In genomic region chr16:10372372-10372771, GRCm38 (mm10) we compare ENCODE assay signal across 22 mouse cellular contexts. TPM values are rescaled to one million over a fixed set of nuclear protein-coding genes. Genes with fewer than 3 reads are reported as not detected.
DNase-seq lines count a peak whose midpoint lies in the region; ATAC-seq lines count a peak whose summit lies in the region.
"Had no signal": no experiment of that assay in that cellular context is flagged by ENCODE, and none has a peak within 500 bp of the region (broad histone marks: within the 10 kb centered on the region; RNA-seq: fewer than 3 reads in every experiment).

No protein-coding gene starts in this region.

- H3K9ac ChIP-seq in kidney, embryonic 15.5 days = no peak overlapping the region
- H3K9ac ChIP-seq: embryonic facial prominence, embryonic 15.5 days; heart, embryonic 15.5 days; hindbrain, embryonic 14.5 days; intestine, embryonic 15.5 days; liver, embryonic 15.5 days had no signal

- no peaks in the 10 kb centered on the region for H3K9me3 ChIP-seq in kidney, embryonic 15.5 days (replicated peaks)
- H3K9me3 ChIP-seq: embryonic facial prominence, embryonic 15.5 days; heart, embryonic 15.5 days; intestine, embryonic 15.5 days; limb, embryonic 10.5 days; liver, embryonic 15.5 days had no signal

- no peaks in the 10 kb centered on the region for H3K36me3 ChIP-seq in kidney, embryonic 15.5 days
- H3K36me3 ChIP-seq: embryonic facial prominence, embryonic 15.5 days; heart, embryonic 15.5 days; intestine, embryonic 15.5 days; limb, embryonic 10.5 days; liver, embryonic 15.5 days had no signal

- peaks cover 38% of the 10 kb centered on the region for H3K4me1 ChIP-seq in kidney, embryonic 15.5 days
- H3K4me1 ChIP-seq: liver, embryonic 15.5 days had no signal

- no peak overlapping the region for H3K4me3 ChIP-seq in kidney, embryonic 15.5 days (replicated peaks)
- H3K4me3 ChIP-seq: embryonic facial prominence, embryonic 15.5 days; heart, embryonic 15.5 days; intestine, embryonic 15.5 days; limb, embryonic 10.5 days; liver, embryonic 15.5 days had no signal

- no peak overlapping the region for H3K27ac ChIP-seq in kidney, embryonic 15.5 days
- H3K27ac ChIP-seq: embryonic facial prominence, embryonic 15.5 days; heart, embryonic 15.5 days; hindbrain, embryonic 14.5 days; intestine, embryonic 15.5 days; limb, embryonic 10.5 days; liver, embryonic 15.5 days had no signal

- no peaks in the 10 kb centered on the region for H3K27me3 ChIP-seq in kidney, embryonic 15.5 days
- H3K27me3 ChIP-seq: embryonic facial prominence, embryonic 15.5 days; heart, embryonic 15.5 days; intestine, embryonic 15.5 days; liver, embryonic 15.5 days had no signal

- peak; percentile 17 to 38 for DNase-seq in cerebellum, postnatal 10 days
- DNase-seq in cerebellum, adult 11 months = no peak
- peak; percentile 16 for DNase-seq in kidney, adult 9 months
- peak; percentile 24 for DNase-seq in lung, postnatal 36 days
- no peak for DNase-seq in lung, adult 18-20 months
- DNase-seq in frontal cortex, adult 2 months (ENCODE audit: extremely low spot score in 1 of 2, low spot score in 1 of 2) = no peak
- DNase-seq: adrenal gland, adult 8-10 months; gastrocnemius, postnatal 36 days; heart, postnatal 4 days; liver; thymus, adult 2 months; thymus, postnatal 4 days had no signal

- 68% methylated on average over 4 of the region's 4 CpGs for WGBS in kidney, embryonic 15.5 days

- ATAC-seq in kidney, embryonic 15.5 days (replicated peaks; ENCODE audit: low FRiP score) = no peak
- ATAC-seq: forebrain, embryonic 14.5 days; intestine, embryonic 15.5 days had no signal

- no peak overlapping the region for H3K4me2 ChIP-seq in kidney, embryonic 15.5 days
- H3K4me2 ChIP-seq: embryonic facial prominence, embryonic 15.5 days; heart, embryonic 15.5 days; hindbrain, embryonic 14.5 days; intestine, embryonic 15.5 days; liver, embryonic 15.5 days; midbrain, embryonic 11.5 days had no signal

RNA-seq across cellular contexts. Expression of gene Tekt5, which starts 22.9 kb away (rescaled TPM):
- polyA plus RNA-seq in kidney, embryonic 15.5 days (2015; fragmentation: Nextera tagmentation; extraction: Ambion mirVana) = 0.91 and 1.1 TPM in 2 replicates
- polyA plus RNA-seq in frontal cortex, adult 2 months (2012; rRNA removed) = 9.1 and 15.5 TPM in 2 replicates
- polyA plus RNA-seq: C2C12; limb, embryonic 10.5 days had no signal

RNA-seq across cellular contexts. Expression of gene Nubp1, which starts 39.4 kb away (rescaled TPM):
- 68.3 and 70.7 TPM in 2 replicates for polyA plus RNA-seq in kidney, embryonic 15.5 days (2015; fragmentation: Nextera tagmentation; extraction: Ambion mirVana)
- polyA plus RNA-seq in frontal cortex, adult 2 months (2012; rRNA removed) = 25.6 and 26.4 TPM in 2 replicates

RNA-seq across cellular contexts. Expression of gene Emp2, which starts 58.6 kb away (rescaled TPM):
- polyA plus RNA-seq in kidney, embryonic 15.5 days (2015; fragmentation: Nextera tagmentation; extraction: Ambion mirVana) = 18.5 and 19.6 TPM in 2 replicates
- 16.7 and 19.3 TPM in 2 replicates for polyA plus RNA-seq in frontal cortex, adult 2 months (2012; rRNA removed)

Comparison
In these comparisons a context has a peak if more than half of its experiments do, and no peak if none do; other contexts are left out.
1. DNase-seq: peak in cerebellum, postnatal 10 days (2 of 2), kidney, adult 9 months (single experiment) and lung, postnatal 36 days (single experiment); none in cerebellum, adult 11 months (single experiment), lung, adult 18-20 months (0 of 2) and frontal cortex, adult 2 months (0 of 2).